7 mouse cellular contexts compared by ENCODE assay signal in the genomic region with DNA sequence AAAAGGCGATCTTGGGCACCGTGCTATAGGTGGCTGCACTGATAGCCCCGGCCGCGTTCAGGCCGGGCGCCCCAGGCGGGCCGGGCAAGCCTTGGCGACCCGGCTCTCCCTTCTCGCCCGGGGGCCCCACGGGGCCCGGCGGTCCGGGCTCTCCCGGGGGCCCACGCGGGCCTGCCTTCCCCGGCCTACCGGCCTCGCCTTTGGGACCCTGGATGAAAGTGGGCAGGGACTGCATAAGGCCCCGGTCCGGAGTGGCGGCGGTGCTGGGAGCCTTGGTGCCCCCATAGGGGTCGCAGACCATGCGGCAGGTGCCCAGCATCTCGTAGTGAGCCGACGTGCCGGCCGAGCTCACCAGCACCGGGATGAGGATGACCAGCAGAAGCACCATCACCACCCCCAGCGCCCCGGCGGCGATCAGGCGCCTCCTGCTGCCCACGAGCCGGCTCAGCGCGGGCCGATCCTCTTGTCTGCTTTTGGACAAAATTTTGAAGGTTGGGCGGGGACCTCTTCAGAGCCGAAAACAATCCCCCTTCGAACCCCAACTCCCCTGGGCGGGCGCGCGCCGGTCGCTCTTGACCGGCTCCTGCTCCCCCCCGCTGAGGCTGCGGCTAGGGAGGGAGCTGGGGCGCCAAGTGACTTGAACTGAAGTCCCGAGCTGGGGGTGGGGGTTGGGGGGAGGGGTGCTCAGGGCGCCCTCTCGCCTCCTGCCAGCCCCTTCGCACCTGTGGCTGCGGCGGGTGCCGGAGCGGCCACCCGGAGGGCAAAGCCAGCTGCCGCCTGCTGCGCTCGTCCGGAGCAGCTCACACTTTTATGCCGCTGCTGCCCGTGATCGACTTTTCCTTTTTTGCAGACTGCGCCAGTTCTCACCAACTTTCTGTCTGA. TPM values are rescaled to one million over a fixed set of nuclear protein-coding genes. Genes with fewer than 3 reads are reported as not detected.
DNase-seq lines count a peak whose midpoint lies in the region; ATAC-seq lines count a peak whose summit lies in the region.

No protein-coding gene starts in this region.

- peak; percentile 71 for ATAC-seq in hindbrain, embryonic 15.5 days (ENCODE audit: low FRiP score, low read depth)
- ATAC-seq in stomach, embryonic 16.5 days (ENCODE audit: insufficient read depth, low FRiP score), result peak; percentile 56

- peak overlapping the region; percentile 100 for H3K4me2 ChIP-seq in hindbrain, embryonic 15.5 days
- peak overlapping the region; percentile 97 for H3K4me2 ChIP-seq in stomach, embryonic 16.5 days (ENCODE audit: low read depth, low read length)

- no peaks in the 10 kb centered on the region for H3K9me3 ChIP-seq in hindbrain, embryonic 15.5 days
- H3K9me3 ChIP-seq in stomach, embryonic 16.5 days (replicated peaks; ENCODE audit: control insufficient read depth, low read length), result no peaks in the 10 kb centered on the region

- H3K36me3 ChIP-seq in hindbrain, embryonic 15.5 days, result no peaks in the 10 kb centered on the region
- H3K36me3 ChIP-seq in stomach, embryonic 16.5 days (ENCODE audit: control insufficient read depth, insufficient read depth, low read length), result no peaks in the 10 kb centered on the region

- peaks cover 5% of the 10 kb centered on the region; the same call in 1 of the 2 replicates for H3K4me1 ChIP-seq in brown adipose tissue, adult 24 weeks (ENCODE audit: control insufficient read depth, insufficient read depth, insufficient read length, low read length)
- H3K4me1 ChIP-seq in hindbrain, embryonic 15.5 days (replicated peaks), result peaks cover 27% of the 10 kb centered on the region
- 0 out of 2 replicates have a peak, but pooled peaks cover 6% of the 10 kb centered on the region for H3K4me1 ChIP-seq in stomach, embryonic 16.5 days (ENCODE audit: control insufficient read depth, insufficient read depth, low read length)

- H3K27me3 ChIP-seq in hindbrain, embryonic 15.5 days, result peaks cover 32% of the 10 kb centered on the region
- H3K27me3 ChIP-seq in stomach, embryonic 16.5 days (ENCODE audit: control insufficient read depth, insufficient read depth, low read length), result peaks cover 31% of the 10 kb centered on the region

- WGBS in hindbrain, embryonic 15.5 days, result under 1% methylated on average over 74 of the region's 75 CpGs
- WGBS in stomach, embryonic 16.5 days, result under 1% methylated on average over 74 of the region's 75 CpGs

- H3K27ac ChIP-seq in brown adipose tissue, adult 24 weeks (replicated peaks; ENCODE audit: low read depth, low read length), result no peak overlapping the region
- peak overlapping the region; percentile 73 for H3K27ac ChIP-seq in hindbrain, embryonic 15.5 days (replicated peaks)
- no peak overlapping the region for H3K27ac ChIP-seq in stomach, embryonic 16.5 days (ENCODE audit: low read length)

- peak; percentile 74 for DNase-seq in Muller cell, postnatal 12 days (ENCODE audit: inconsistent ontology term)
- DNase-seq in frontal cortex, postnatal 36 days (ENCODE audit: low spot score in 2 of 2), result peak; percentile 39 to 47
- peak; percentile 30 to 36 for DNase-seq in left cerebral cortex, adult 8-10 months (ENCODE audit: low spot score in 2 of 2)
- peak; percentile 45 for DNase-seq in mesoderm, embryonic 11.5 days (ENCODE audit: low read depth, low spot score)

- H3K4me3 ChIP-seq in brown adipose tissue, adult 24 weeks (ENCODE audit: insufficient read depth, low read depth, low read length), result peak overlapping the region; percentile 41
- peak overlapping the region; percentile 65 for H3K4me3 ChIP-seq in hindbrain, embryonic 15.5 days
- peak overlapping the region; percentile 56 for H3K4me3 ChIP-seq in stomach, embryonic 16.5 days (replicated peaks; ENCODE audit: low read length)

- H3K9ac ChIP-seq in hindbrain, embryonic 15.5 days, result peak overlapping the region; percentile 59
- H3K9ac ChIP-seq in stomach, embryonic 16.5 days (ENCODE audit: low read length), result peak overlapping the region; percentile 63

RNA-seq across cellular contexts. Expression of a gene that starts 0.9 kb away (rescaled TPM):
- not detected in 2 replicates for polyA plus RNA-seq in brown adipose tissue, adult 24 weeks (2012; ENCODE audit: insufficient read depth, insufficient read length, missing spikeins)
- 5.6 and 5.9 TPM in 2 replicates for polyA plus RNA-seq in hindbrain, embryonic 15.5 days (2015; fragmentation: Nextera tagmentation; extraction: Ambion mirVana)
- total RNA-seq in left cerebral cortex, adult 8-10 months (2022), result 100 to 1,000 TPM in 2 of 4 experiments, 10 to 100 TPM in 2; 93.2 to 106 (median 99.1) TPM
- 0.34 and 0.39 TPM in 2 replicates for polyA plus RNA-seq in stomach, embryonic 16.5 days (2015; fragmentation: Nextera tagmentation; extraction: Ambion mirVana)
